Mouse (Mus musculus): ENCODE measurements around the gene Muc13. TPM values are rescaled to one million over a fixed set of nuclear protein-coding genes. Genes with fewer than 3 reads are reported as not detected.

Gene Muc13
- polyA plus RNA-seq, 1 experiment from 2014 or later = 0.21 TPM

DNA sequence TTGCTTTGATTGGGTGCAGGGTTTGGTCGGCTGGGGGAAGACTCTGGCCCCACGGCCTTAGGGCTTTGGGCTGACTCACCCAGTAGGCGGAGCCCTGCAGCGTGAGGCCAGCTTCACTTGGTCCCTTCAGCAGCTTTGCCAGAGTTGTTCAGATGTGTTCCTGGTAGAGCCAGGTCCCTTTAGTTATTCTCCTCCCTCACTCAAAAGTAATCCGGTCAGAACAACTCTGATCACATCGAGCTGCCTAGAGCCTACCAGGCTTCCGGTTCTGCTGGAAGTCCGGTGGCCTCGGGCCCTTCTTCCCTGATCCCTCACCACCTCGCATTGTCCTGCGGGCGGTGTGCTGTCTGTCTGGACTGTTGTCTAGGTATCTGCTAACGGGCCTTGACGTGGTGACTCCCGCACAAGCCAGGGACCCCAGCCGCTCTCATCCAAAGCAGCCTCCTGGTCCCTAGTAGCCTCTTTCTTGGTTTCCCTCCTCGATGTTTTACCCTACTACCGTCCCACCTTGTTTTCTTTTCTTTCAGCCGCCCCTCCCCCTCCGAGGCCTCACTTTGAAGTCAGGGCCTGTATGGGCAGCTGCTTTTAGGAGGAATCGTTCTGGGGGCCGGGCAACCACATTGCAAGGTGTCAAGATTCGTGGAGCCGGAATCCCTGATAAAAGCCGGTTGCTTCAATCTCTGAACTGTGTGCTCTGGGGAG lies 40.1 kb downstream of the Muc13 start:
- H3K27me3 ChIP-seq (ENCODE audit: low read depth, poor library complexity, severe bottlenecking) = no peaks in the 10 kb centered on the region
- peak; percentile 81 for DNase-seq (ENCODE audit: low spot score)
- H3K27ac ChIP-seq = peak overlapping the region; percentile 93
- WGBS = 1% methylated on average over 25 of the region's 25 CpGs
- H3K4me1 ChIP-seq = peaks cover 68% of the 10 kb centered on the region
- no peaks in the 10 kb centered on the region for H3K9me3 ChIP-seq (replicated peaks)
- H3K4me3 ChIP-seq = peak overlapping the region; percentile 49
- peaks cover 6% of the 10 kb centered on the region for H3K36me3 ChIP-seq

DNA sequence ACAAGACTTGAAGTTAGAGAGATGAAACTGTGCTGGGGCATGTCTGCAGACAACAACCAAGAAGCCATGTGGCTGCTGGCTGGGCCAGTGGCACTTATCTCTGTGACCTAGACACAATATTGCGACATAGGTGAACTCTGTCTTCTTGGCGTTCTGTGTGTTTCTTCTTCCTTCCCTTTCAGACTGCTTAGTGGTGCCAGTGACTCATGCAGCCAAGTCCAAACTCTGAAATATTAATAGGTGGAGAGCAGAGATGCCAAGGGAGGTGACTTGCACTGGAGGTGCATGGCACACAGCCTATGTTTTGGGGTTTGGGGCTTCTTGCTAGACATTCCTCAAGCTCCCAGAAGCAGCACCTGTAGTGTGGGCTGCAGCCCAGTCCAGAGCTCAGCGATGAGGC lies 42.8 kb downstream of the Muc13 start:
- 86% methylated on average over 3 of the region's 3 CpGs for WGBS
- Histone ChIP-seq H3K27me3 (ENCODE audit: low read depth, poor library complexity, severe bottlenecking) (no peaks in the 10 kb centered on the region), H3K9me3 (replicated peaks) (no peaks in the 10 kb centered on the region), H3K36me3 (peaks cover 6% of the 10 kb centered on the region), H3K4me3 (no peak overlapping the region), H3K4me1 (peaks cover 61% of the 10 kb centered on the region), H3K27ac (no peak overlapping the region)
- no peak for DNase-seq (ENCODE audit: low spot score)

DNA sequence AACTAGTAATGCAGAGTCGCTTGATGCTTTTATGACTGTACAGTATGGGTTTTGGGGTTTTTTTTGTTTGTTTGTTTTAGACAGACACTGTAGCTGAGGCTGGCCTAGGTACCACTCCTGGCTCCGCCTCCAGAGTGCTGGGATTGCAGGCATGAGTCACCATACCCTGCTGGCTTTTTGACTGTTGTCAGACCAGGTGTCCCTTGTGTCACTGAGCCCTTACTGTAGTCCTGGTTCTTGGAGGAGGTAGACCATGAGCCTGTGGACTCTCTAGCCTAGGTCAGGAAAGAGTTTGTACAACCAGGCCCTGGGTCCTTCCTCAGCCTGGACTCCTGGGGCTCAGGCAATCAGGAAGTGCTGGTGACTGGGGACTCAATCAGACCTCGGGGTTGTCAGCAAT lies 43.4 kb downstream of the Muc13 start:
- no peak for DNase-seq (ENCODE audit: low spot score)
- Histone ChIP-seq H3K27ac (peak overlapping the region; percentile 63; the same call in 1 of the 2 replicates), H3K9me3 (replicated peaks) (no peaks in the 10 kb centered on the region), H3K27me3 (ENCODE audit: low read depth, poor library complexity, severe bottlenecking) (no peaks in the 10 kb centered on the region), H3K4me3 (no peak overlapping the region), H3K4me1 (peaks cover 58% of the 10 kb centered on the region), H3K36me3 (peaks cover 6% of the 10 kb centered on the region)
- WGBS = 80% methylated on average over 3 of the region's 3 CpGs

DNA sequence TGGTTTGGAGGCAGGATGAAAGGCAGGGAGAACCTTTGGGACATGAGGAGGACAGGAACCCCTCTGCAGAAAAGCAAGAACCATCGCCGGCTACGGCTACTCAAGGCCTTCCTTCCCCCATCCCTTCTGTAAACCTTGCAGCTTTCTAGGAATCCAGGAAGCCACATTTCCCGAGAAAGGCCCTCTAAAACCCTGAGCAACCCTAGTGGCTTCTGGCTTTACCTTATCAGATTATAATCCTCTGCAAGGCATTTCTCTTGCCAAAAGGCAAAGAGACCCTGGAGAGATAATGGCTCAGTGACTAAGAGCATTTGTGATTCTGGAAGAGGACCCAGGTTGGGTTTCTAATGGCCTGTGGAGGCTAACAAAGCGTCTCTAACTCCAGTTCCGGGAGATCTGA lies 46.8 kb downstream of the Muc13 start:
- 62% methylated on average over 6 of the region's 6 CpGs for WGBS
- Histone ChIP-seq H3K36me3 (peaks cover 14% of the 10 kb centered on the region), H3K4me1 (peaks cover 29% of the 10 kb centered on the region), H3K4me3 (no peak overlapping the region), H3K9me3 (replicated peaks) (no peaks in the 10 kb centered on the region), H3K27ac (no peak overlapping the region), H3K27me3 (ENCODE audit: low read depth, poor library complexity, severe bottlenecking) (no peaks in the 10 kb centered on the region)
- DNase-seq (ENCODE audit: low spot score) = no peak

DNA sequence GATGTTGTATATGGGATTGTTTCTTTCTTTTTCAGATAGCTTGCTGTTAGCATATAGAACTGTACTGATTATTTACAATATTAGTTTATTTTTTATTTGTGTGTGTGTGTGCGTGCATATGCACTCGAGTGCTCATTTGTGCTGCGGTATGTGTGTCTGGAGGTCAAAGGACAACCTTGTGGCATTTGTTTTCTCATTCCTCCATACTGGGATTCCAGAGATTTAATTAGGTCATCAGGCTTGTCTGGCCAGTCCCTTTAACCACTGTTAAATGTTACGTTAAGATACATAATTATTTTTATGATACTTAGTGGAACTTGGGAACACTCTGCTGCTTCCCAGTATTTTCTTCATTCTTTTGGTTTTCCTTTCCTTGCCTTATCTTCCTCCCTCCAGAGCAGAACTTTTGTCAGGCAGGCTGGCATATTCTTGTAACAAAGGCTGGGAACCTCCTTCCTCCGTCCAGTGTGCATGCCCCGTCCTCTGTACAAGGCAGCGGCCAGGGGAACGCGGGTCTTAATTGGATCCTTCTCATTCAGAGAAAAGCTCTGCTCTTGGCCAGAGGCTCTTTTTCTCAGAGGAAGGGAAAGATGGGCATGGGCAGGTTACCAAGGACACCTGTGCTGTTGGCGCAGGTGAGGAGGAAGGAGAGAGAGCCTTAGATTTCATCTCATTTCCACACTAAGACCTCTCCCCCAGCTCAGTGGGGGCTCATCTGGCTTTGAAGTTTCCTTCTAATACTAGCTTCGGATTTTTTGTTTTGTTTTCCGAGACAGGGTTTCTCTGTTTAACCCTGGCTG lies 48.4 kb downstream of the Muc13 start:
- H3K4me1 ChIP-seq = peaks cover 18% of the 10 kb centered on the region
- H3K27ac ChIP-seq = 0 out of 2 replicates have a peak overlapping the region, but pooled peaks have one; percentile 4
- DNase-seq (ENCODE audit: low spot score) = no peak
- peaks cover 26% of the 10 kb centered on the region for H3K36me3 ChIP-seq
- no peak overlapping the region for H3K4me3 ChIP-seq
- no peaks in the 10 kb centered on the region for H3K9me3 ChIP-seq (replicated peaks)
- WGBS = 77% methylated on average over 12 of the region's 12 CpGs
- H3K27me3 ChIP-seq (ENCODE audit: low read depth, poor library complexity, severe bottlenecking) = no peaks in the 10 kb centered on the region

DNA sequence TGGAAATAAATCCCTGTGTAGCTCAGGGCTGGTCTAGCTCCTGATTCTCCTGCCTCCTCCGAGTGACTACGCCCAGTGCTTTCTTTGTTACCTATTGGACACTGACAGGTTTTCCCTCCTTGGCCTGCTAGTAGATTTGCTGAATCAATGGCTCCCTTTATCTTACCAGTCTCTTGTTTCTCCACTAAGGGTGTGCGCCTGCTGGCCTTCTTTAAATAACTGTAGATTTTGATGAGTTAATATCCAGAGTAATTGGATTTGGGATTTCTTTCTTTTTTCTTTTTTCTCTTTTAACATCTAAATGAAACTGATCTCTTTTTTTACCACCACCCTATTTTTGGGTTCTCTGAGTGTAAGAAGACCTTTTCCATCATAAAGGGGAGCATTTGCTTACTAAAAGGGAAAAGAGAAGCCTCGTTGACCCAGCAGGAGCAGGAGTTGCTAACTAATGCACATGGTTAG lies 50.3 kb downstream of the Muc13 start:
- no peak for DNase-seq (ENCODE audit: low spot score)
- Histone ChIP-seq H3K4me3 (no peak overlapping the region), H3K9me3 (replicated peaks) (no peaks in the 10 kb centered on the region), H3K27me3 (ENCODE audit: low read depth, poor library complexity, severe bottlenecking) (no peaks in the 10 kb centered on the region), H3K27ac (no peak overlapping the region), H3K4me1 (peaks cover 14% of the 10 kb centered on the region), H3K36me3 (peaks cover 20% of the 10 kb centered on the region)
- 67% methylated on average over 4 of the region's 4 CpGs for WGBS

DNA sequence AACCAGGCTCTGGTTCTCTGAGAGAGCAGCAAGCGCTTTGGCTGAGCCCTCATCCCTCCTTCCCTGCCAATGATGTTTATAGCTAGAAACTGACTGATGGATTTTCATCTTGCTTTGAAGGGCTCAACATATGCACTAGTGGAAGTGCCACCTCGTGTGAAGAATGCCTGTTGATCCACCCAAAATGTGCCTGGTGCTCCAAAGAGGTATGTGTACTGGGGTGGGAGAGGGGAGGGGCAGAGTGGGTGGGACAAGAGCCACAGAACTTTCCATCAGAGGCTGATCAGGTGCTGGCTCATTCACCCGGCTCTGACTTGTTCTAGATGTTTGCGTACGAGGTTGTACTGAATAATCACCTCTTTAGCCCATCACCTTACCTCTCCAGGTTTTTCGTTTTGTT lies 51.0 kb downstream of the Muc13 start:
- Histone ChIP-seq H3K36me3 (peaks cover 20% of the 10 kb centered on the region), H3K27ac (no peak overlapping the region), H3K9me3 (replicated peaks) (no peaks in the 10 kb centered on the region), H3K4me1 (peaks cover 14% of the 10 kb centered on the region), H3K27me3 (ENCODE audit: low read depth, poor library complexity, severe bottlenecking) (no peaks in the 10 kb centered on the region), H3K4me3 (no peak overlapping the region)
- DNase-seq (ENCODE audit: low spot score) = no peak
- WGBS = 85% methylated on average over 6 of the region's 6 CpGs

DNA sequence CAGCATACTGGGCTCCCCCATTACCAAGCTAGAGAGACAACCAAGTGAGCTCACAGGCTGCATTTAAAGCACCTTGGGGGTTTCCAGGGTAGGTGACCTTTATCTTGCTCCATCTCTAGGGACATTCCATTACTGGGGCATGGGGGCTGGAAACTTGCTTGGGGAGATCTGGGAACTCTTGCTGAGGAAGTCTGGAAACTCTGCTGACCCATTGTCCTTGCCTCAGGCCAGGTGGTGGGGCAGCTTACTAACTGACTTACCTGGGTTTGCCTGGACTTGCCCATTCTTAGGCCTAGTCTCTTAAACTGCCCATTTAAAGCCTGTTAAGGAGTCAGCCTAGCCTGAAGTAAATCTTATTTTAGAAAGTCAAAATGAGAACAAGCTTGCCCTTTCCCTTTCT lies 59.4 kb downstream of the Muc13 start:
- Histone ChIP-seq H3K4me1 (peaks cover 4% of the 10 kb centered on the region), H3K27ac (no peak overlapping the region), H3K36me3 (peaks cover 7% of the 10 kb centered on the region), H3K4me3 (no peak overlapping the region), H3K9me3 (replicated peaks) (no peaks in the 10 kb centered on the region), H3K27me3 (ENCODE audit: low read depth, poor library complexity, severe bottlenecking) (no peaks in the 10 kb centered on the region)
- no peak for DNase-seq (ENCODE audit: low spot score)

DNA sequence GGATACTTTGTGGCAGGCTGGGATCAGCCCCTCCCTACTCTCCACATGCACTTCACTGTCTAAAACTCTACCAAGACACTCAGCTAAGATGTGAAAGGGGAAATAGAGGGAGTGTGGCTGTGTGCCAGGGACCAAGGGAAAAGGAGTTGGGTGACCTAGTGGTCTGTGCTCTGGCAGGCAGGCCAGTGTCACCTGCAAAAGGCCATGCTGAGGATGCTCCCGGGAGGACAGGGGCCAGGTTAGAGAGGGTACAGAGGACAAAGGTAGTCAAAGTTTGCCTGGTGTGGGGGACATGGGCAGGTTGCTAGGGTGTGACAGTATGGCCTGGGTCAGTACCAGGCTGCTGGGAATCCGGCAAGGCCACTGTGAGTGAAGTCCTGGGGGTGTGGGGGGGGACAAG lies 64.9 kb downstream of the Muc13 start:
- H3K9me3 ChIP-seq (replicated peaks) = no peaks in the 10 kb centered on the region
- H3K27me3 ChIP-seq (ENCODE audit: low read depth, poor library complexity, severe bottlenecking) = no peaks in the 10 kb centered on the region
- WGBS = 82% methylated on average over 2 of the region's 2 CpGs
- H3K27ac ChIP-seq = no peak overlapping the region
- H3K36me3 ChIP-seq = no peaks in the 10 kb centered on the region
- no peak overlapping the region for H3K4me3 ChIP-seq
- no peak for DNase-seq (ENCODE audit: low spot score)
- H3K4me1 ChIP-seq = peaks cover 20% of the 10 kb centered on the region

DNA sequence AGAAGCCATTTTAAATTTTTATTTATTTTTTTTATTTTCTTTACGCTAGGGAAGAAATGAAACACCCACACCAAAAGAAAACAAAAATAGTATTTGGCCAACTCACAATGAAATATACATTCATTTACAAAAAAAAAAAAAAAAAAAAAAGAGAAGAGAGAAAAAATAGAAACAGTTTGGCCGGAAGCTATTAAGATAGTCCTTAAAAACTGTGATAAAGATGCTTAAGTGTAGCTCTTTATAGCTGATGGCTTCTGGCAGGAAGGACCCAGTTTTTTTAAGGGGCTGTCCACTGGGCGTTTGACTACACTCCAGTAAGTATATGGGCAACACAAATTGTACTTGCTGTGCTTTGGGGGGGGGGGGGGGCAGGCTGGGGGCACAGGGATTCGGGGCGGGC lies 65.5 kb downstream of the Muc13 start:
- Histone ChIP-seq H3K27ac (no peak overlapping the region), H3K4me1 (peaks cover 20% of the 10 kb centered on the region), H3K9me3 (replicated peaks) (no peaks in the 10 kb centered on the region), H3K4me3 (no peak overlapping the region), H3K36me3 (no peaks in the 10 kb centered on the region), H3K27me3 (ENCODE audit: low read depth, poor library complexity, severe bottlenecking) (no peaks in the 10 kb centered on the region)
- DNase-seq (ENCODE audit: low spot score) = no peak
- WGBS = 73% methylated on average over 5 of the region's 5 CpGs

DNA sequence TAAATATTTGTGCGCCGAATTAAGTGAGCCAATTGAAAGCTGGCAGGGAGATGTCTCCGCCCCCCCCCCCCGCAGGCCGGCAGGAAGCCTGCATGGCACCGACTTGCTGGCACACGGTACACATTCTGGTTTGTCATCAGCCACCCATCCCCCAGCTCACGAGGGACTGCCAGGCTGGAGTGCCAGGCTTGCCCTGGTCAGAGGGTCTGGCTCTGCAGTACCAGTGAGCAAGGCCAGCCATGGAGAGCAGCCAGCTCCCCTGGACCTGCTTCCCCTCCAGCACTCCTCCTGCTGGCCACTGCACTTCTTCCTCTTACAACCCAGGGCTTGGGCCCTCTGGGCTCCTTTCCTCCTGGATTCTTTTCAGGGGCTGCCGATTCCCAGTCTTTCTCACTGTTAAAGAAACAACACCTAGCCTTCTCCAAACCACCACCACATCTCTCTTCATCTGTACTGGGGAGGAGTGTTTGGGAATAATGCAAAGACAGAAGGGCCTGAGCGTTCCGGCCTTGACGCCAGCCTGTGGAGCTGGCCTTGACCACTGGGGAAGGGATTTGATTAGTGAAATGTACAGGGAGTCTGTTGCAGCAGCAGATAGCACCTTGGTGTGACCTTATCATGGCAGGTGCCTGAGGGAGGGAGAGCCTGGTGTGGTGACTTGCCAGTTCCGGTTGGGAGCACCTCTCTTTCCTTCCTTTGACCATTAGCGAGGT lies 66.3 kb downstream of the Muc13 start:
- Histone ChIP-seq H3K27ac (peak overlapping the region; percentile 7; the same call in 1 of the 2 replicates), H3K36me3 (no peaks in the 10 kb centered on the region), H3K9me3 (replicated peaks) (no peaks in the 10 kb centered on the region), H3K4me3 (no peak overlapping the region), H3K27me3 (ENCODE audit: low read depth, poor library complexity, severe bottlenecking) (no peaks in the 10 kb centered on the region), H3K4me1 (peaks cover 20% of the 10 kb centered on the region)
- DNase-seq (ENCODE audit: low spot score) = no peak
- WGBS = 51% methylated on average over 14 of the region's 14 CpGs

DNA sequence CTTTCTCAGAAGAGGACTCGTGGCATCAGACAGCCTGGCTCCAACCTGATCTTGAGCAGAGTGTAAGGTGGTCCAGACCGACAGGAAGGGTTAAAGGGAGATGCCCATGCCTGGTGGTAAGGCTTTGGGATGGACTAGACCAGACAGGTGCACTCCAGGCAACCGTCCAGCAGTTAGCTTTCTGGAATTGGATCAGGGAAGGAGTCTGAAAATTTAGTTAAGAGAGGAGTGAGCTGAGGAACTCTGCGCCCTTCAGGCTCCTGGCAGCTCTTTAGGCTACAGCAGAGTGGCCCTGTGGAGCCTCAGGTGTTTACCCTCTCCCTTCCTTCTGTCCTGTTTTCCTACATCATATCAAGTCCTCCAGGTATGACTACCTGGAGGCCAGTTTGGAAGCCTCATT lies 68.6 kb downstream of the Muc13 start:
- DNase-seq (ENCODE audit: low spot score) = no peak
- 81% methylated on average over 4 of the region's 4 CpGs for WGBS
- Histone ChIP-seq H3K4me1 (peaks cover 20% of the 10 kb centered on the region), H3K4me3 (no peak overlapping the region), H3K9me3 (replicated peaks) (no peaks in the 10 kb centered on the region), H3K27me3 (ENCODE audit: low read depth, poor library complexity, severe bottlenecking) (no peaks in the 10 kb centered on the region), H3K27ac (no peak overlapping the region), H3K36me3 (peaks cover 14% of the 10 kb centered on the region)

DNA sequence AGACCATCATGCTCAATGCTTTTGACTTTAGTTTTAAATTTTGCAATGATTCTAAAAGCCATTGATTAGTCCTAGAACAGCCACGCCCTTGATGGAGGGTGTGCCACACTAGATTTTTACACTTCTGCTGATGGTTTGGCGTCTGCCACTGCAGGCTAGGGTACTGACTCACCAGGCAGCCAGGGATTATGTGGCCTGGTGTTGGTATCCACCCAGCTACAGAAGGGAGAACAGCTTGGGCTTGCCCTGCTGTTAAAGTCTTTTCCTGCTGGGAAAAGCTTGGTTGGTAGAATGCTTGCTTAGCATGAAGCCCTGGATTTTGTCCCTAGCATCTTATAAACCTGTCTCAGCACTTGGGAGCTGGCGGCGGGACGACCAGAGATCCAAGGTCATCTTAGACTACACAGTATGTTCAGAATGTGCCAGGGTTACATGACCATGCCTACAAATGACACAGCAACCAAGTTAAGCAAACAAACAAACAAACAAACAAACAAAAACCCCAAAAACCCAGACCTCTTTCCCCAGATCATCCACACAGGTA lies 69.4 kb downstream of the Muc13 start:
- Histone ChIP-seq H3K27ac (no peak overlapping the region), H3K27me3 (ENCODE audit: low read depth, poor library complexity, severe bottlenecking) (no peaks in the 10 kb centered on the region), H3K36me3 (peaks cover 21% of the 10 kb centered on the region), H3K4me3 (no peak overlapping the region), H3K9me3 (replicated peaks) (no peaks in the 10 kb centered on the region), H3K4me1 (peaks cover 16% of the 10 kb centered on the region)
- DNase-seq (ENCODE audit: low spot score) = no peak
- WGBS = 64% methylated on average over 5 of the region's 5 CpGs

All from limb, embryonic 10.5 days (tissue).